Mouse (Mus musculus) cerebellum, adult 18-20 months (tissue): ENCODE measurements around the gene Zbtb16.

Experiments used
- DNase-seq, 2 experiments: peaks; one replicate each; pipeline ENCODE4 v3.0.0; 2021

The Zbtb16 gene

DNA sequence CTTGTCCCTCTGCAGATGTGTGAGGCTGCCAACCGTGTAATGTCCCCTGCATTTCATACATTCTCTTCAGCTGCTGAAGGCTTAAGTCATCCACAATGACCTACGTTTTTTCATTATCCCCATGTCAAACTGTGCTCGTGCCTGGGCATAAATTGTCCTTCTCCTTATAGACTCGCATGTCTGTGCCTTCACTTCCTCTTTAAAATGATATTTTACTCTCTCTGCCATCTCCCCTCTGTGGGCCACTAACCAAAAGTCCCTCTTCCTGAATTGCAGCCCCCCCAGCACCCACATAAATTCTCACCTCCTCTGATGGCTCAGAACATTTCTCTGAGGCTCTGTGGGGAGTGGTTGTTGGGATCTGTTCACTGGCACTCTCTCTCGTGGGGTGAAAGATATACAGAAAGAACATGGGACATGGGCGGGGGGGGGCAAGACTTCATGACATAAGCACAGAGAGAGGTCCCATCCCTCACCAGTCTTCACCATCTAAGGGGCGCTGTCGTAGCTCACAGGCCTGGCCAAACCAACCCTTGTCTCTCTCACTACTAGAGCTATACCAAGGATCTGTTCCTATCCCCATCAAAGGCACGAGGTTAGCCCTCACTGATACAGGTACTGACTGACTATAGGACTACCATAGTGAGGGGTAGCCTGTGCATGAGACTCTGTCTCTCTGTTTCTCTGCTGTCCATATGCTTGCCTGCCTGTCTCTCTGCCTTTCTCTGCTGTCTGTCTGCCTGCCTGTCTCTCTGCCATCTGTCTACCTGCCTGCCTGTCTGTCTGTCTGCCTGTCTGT, 174.6 kb downstream of the Zbtb16 start:
- no peak for DNase-seq

DNA sequence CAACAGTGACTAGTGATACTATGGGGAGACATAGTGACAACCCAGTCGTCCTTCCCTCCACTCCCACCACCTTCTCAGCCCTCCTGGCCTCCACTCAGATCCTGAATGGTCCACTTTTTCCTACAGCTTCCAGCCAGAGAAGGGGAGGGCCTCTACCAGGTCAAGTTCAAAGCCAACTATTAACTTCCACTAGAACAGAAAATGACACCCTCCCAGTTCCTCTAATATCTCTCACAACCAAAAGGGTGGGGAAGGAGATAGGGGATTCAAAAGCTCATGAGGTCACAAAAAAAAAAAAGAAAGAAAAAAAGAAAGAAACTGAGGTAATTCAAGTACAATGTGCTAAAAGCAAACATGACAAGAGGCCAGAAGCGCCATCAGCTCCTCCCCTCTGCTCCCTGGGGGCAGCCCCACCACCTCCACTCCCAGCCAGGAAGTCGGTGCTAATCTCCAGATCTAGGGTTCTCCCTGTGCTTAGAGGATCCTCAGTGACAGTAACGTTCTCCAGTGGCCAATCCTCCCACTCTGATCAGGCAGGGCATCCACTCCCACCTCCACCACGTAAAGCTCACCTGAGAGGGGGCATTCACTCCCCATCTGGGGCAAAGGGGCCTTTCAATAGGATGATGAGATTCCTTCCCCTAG, 180.4 kb downstream of the Zbtb16 start:
- DNase-seq, result no peak

DNA sequence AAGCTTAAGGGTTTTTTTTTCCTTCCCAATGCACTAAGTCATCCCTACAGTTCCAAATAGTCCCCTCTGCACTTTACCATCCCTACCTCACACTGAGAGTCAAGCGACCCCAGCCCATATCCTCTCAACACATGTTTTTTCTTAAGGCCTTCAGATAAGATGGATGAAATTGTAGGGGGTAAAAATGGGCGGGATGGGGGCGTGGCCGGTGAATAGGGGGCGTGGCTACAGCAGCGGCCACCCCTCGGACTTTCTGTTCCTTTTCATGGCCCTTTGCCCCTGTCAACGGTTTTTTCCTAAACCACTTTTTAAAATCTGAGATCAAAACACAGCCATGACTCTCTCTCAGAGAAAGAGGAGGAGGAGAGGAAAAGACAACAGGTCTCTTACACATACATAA, 181.3 kb downstream of the Zbtb16 start:
- no peak for DNase-seq

DNA sequence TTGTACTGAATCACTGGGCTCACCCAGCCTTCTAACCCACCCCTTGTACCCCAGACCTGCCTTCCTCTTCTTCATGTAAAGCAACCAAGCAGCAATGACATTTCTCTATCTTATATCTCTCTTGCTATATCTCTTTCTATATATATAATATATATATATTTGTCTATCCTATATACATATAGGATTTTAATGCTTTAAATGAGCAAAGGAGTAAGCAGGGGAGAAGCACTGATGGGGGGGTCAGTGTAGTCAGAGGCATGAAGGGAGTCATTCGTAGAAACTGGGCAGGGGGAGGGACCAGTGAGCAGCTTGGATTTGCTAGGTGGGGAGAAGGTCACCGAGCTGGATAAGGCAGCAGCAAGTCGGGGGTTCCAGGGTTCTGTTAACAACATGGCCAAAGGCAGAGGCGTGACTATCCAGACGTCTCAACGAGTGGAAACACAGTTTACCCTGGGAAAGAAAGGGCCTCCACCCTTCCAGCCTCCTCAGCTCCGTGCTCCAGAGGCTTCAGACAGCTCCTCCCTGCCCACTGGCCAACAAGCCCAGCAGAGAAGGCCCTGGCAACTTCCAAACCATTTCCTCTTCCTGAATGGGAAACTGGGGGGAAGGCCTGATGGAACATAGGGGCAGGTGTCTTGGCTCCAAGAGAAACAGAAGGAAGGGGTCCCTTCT, 182.5 kb downstream of the Zbtb16 start:
- DNase-seq, result no peak

DNA sequence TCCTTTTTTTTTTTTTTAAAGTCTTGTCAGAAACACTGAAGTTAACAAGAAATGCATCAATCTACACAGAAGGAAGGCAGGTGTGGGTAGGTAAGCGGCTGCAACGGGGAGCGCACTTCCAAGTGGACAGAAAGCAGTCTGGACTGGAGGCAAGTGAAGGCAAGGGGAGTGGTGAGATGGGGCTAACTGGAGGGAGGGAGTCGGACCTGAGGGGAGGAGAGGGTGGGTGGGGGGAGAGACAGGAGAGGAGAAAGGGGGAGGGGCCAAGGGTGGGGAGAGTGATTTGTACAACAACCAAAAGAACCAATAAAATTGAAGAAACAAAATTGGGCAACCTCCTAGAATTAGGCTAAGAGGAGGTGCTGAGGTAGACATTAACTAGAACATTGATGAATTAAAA, 184.0 kb downstream of the Zbtb16 start:
- DNase-seq, result no peak

DNA sequence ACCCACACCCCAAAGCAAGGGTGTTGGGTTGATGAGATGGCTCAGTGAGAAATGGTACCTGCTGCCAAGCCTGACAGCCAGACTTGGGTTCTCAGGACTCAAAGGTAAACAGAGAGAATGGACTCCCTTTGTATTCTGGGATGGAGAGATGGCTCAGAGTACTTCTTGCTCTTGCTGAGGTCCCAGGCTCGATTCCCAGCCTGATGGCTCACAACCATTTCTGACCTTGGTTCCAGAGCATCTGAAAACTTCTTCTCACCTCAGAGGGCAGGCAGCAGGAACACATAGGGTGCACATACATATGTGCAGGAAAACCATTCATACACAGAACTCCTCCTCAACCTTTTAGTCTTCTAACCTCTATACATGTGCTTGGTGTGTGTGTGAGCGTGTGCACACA, 185.2 kb downstream of the Zbtb16 start:
- no peak for DNase-seq

DNA sequence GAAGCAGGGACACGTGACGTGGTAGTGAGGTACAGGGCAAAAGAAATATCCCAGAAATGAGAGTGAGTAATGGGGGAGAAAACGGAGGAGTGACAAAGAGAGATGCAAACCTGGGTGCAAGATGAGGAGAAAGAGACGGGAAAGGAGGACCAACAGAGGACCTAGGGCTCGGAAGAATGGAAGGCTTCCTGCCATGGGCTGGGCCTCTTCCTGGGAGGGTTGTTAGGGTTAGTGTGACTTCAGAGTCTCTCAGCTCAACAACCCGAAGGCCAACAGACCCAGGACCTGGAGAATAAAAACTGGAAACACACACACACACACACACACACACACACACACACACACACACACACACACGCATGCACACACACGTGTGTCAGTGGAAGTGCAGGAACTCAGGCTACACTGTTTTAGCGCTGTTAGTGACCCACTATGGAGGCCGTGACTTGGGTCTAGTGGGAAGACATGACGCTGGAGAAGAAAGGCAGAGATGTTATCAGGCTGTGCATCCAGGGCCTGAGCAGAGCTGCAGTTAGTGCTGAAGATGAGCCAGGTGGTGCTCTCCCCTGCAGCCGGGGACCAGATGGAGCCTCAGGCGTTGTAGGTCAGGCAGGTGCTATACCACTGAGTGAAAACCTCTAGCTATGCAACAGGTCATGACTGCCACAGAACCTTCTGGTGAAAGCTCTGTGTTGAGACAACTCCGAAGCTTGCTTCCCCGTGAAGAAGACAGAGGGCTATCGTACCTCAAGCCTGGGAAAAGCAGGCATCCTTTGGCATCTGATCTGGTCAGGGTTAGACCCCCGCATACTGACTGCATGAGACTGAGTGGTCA, 186.0 kb downstream of the Zbtb16 start:
- peak; percentile 63 to 75 for DNase-seq

DNA sequence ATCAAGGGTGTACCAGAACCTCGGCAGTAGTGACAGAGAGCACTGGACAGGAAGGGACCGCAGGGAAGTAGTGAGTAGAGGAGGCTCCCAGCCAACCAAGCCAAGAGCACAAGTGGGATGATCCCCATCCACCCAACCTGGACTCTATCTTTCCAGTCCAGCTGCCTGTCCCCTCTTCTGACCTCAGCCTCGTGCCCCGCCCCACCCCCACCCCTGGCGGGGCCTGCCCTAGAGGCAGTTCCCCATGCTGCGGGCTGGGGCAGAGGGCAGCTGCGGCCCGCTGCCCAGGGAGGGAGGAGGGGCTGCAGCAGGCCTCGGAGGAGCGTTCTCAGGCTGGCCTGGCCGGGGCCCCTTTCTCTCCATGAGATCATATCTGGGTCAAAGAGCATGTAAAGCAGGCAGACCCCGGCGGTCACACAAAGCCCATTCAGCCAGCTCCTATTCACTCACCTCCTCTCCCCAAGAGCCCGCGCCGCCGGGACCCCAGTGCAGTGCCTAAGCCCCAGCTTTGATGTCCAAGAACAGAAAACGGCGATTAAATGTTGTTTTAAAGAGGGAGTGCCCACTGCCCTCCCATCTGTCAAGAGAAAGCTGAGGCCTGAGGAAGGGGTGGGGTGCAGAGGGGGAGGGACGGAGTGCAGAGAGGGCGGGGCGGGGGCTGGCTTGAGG, 186.8 kb downstream of the Zbtb16 start:
- DNase-seq, result peak in 1 of 2 experiments; percentile 28

DNA sequence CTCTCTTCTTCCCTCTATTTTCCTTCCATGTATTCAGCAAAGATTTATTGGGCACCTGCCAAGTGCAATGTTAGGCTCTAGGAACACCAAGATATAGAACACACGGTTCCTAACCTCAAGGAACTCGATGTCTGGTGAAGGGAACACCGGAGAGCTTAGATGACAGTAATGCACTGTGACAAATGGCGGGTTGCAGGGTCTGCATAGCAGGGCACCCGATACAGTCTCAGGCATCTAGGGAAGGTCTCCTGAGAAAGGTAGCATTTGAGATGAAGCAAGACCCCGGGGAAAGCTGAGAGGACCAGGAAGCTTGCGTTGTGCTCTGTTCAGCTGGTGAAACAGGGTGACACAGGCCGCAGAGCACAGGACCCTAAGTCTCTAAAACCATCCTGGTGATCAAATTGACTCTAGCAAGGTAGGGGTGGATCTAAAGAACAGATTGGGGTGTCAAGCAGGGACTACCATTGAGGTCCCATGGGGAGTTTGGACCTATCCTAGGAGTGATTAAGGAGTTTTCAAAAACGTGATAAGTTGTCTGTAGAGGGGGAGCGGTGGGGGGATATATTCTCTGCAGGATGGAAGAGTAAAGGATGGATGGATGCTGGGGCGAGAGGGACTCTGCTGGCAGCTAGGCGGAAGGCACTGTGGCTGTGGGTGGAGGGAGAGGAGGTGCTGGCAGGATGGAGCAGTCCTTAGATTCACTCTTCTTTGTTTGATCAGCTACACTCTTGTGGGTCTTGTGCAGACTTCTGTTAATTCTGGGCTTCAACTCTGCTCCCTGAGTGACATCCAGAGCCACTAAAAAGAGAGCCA, 187.5 kb downstream of the Zbtb16 start:
- DNase-seq, result no peak

DNA sequence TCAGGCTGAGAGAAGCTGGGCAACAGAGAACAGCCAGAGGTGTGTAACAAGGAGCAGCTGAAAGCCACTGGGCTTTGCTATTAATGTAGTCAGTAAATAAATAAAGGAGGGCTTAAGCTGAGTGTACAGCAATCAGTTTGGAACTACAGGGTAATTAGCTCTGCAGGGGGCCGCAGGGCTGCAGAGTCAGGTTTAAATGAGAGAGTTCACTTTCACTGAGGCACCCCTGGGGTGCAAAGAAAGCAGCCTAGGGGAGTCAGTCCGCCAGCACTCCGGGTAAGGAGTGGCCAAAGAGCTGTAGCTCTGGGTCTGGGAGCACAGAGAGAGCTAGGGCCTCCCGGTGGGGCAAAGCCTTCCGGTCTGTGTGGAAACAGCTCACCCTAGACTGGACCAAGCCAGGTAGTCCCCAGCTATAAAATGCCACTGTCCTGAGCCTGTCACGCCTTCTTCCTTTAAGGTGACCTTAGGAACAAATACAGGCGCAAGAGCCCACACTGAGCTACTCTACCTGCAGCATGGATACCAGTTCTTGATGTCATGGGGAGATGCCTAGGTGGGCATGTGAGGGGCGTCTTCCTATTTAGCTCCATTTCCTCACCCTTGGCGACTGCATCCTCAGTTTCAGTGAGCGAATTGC, 188.3 kb downstream of the Zbtb16 start:
- DNase-seq, result no peak

DNA sequence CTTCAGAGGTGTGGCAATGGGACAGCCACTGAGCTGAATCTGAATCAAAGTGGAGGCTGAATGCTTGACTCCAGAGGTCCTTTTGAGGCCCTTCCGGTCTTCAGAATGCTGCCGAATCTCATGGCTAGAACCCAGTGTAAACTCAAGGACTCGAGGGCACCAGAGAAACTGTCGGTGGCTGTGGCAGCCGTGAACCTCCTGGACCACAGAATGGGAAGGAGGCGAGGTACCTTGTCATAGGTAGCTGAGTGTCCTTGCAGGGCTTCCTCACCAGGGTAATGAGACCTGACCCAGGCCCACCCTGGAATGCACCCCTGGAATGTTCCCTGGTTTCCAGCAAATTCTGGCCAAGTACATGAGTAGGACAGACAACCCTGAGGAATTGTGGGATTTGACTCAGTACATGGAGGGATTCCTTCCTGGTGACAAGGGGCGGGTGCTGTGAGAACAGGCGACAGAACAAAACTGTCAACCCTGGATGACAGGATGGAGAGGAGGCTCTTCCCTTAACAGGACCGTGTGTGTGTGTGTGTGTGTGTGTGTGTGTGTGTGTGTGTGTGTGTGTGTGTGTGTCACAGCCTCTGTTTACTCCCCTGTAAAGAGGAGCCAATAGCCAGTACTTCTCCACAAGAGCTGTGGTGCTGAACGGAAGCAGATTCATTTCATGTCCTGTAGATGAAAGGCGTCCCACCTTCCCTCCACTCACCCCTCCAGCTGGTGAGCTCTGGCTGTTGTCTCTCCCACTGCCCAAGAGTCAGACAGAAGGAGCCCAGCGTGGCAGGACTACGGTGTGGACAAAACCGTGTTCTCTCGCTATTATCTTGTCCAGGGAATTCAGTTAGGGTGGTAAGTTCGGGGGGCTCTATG, 189.0 kb downstream of the Zbtb16 start:
- DNase-seq, result no peak

DNA sequence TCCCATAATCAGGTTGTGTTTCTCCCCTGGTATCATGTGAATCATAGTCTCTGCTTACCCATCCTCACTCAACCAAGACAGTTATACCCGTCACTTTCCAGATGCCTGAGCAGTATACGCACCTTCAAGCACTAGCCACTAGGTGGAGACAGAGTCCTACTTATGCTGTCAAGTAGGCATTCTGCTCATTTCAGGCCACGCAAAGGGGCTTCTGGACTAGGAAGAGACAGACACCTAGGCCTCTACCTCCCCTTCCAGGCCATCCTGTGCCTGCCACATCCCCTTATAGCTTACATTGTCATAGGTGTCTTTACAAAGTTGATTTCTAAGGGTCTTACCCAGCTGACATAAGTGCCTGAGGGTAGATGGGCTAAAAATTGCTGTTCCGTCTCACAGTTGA, 189.8 kb downstream of the Zbtb16 start:
- peak; percentile 66 to 78 for DNase-seq

DNA sequence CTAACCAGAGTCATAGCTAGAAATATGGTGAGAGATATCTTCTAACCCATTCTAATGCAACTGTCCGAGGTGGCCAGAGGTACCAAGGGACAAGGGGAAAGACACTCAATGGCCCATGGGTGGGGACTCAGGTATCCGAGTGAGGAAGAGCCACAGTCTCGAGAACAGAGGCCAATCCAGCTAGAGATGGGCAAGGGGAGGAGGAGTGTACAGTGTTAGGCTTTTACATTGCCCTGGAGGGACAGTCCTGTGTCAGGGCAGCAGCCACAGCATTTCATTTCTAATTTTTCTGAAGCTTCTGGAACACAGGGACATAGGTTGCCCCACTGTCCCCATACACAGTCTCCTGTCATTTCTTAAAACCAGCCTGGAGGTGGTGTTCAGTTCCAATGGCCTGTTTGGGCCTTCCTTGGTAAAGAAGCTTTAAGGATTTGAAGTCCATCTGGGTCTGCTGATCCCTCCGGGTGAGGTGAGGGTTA, 190.3 kb downstream of the Zbtb16 start:
- no peak for DNase-seq

DNA sequence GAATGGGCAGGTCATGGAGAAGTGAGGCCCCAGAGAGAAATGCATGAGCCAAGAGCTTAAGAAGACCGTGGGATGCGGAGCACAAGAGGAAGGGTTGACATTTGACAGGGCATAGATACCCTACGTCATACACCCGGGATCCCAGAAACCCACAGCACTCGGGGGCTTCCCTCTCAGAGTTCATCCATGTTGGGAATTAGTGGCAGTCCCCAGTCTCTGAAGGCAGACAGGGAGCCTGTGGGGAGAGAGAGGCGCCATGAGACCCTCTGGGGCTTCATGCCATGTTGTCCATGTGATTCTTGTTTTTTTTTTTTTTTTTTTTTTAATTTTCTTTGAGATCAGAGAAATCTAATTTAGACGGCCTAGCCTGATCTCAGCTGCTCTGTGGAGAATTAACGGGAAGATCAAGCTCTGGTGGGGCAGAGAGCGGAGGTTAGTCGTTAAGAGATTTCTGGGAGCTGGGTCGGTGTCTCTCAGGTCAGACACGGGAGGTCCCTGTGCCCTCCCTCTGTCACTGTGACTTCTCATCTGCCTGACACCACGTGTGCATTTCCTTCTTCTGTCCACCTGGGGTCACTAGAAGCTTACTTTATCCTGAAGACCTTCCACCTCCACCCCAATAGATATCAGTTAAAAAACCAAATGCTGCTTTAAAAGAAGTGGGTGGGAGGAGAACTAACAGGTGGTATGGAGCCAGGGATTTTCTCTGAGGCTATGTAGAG, 190.9 kb downstream of the Zbtb16 start:
- DNase-seq, result peak; percentile 44 to 50

DNA sequence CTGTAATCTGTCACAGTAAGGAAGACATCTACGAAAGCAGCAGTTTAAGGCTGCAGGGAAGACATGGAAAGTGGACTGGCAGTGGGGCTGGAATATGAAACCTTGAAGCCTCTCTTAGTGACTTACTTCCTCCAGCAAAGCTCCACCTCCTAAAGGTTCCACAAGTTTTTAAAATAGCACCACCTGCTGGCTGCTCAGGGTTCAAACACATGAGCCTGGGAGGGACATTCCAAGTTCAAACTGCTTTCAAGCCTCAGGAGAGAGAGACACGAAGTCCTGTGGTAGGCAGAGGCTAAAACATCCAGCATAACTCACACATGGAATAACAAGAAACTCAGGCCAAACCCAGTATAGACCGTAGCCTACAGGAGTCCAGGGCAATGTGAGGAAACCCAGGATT, 191.6 kb downstream of the Zbtb16 start:
- DNase-seq, result no peak

DNA sequence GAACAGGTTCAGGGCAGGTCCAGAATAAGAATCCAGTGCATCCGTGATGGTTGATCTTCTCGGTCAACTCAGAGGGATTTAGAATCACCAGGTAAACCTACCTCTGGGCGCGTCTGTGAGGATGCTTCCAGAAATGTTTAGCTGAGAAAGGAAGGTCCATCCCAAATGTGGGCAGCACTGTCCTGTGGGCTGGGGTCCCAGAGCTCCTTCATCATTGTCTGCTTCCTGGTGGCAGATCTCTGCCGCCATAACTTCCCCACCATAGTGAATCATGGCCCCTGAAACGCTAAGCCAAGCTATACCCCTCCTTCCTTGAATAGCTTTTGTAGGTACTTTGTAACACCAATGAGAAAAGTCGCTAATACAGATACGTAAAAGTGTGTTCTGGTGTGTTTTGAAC, 194.4 kb downstream of the Zbtb16 start:
- DNase-seq, result no peak

DNA sequence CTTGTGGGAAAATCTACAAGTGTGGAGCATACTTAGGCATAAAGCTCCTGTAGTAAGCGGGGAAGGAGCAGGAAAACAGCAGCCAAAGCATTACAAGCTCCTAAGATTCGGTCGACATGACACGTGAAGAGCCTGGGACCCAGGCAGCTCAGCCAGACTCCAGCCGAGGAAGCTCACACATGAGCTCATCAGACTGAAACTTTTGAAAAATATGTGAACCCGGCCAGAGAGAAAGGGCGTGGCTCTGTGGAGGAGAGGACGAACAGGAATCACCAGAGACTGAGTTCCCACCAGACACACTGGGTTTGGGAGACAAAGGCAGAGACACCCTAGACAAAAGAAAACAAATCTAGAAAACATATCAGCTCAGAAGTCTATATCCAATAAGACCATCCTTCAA, 195.1 kb downstream of the Zbtb16 start:
- DNase-seq, result no peak

DNA sequence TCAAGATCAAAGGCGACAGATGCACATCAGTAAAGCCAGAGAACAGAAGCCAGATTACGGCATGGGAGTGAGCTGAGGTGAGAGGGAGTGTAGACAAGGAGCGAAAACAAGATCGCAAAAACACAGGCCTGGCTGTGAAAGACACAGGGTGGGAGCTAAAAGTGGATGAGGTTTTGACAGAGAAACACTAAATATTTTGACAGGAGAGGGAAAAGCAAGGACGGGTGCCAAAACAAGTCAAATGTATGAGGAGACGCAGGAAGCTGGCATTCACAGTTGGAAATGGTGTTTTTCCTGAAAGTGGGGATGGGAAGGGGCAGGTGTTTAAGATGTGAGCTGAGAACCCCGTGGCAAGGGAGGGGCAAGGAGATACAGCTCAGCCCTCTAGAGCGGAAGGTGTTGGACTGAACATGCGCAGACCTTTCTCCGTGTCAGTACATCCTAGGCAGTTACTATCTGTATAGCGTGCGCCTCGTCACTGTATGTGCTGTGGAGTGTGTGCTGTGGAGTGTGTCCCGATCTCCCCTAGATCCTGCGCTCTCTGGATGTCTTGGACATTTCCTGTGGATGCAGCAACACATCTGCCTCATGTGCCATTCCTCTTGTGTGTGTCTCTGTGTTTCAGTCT, 197.7 kb downstream of the Zbtb16 start:
- DNase-seq, result no peak

DNA sequence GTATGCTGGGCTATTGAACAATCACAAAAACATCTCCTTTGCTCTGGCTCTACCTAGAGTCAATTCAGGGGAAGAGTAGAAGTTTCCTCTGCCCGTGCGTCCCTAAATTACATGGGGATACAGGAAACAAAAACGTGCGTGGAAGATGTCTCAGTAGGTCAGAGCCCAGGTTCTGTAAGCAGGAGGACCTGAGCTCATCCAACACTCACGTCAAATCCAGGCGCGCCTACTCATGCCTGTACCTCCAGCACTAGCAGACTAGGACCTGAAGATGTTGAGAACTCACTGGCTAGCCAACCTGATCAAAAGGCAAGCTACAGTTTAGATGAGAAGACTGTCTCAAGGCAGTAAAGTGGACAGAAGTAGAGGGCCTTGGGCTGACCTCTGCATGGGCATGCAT, 198.9 kb downstream of the Zbtb16 start:
- DNase-seq, result no peak
